Mouse (Mus musculus): ENCODE measurements around the gene Dctn1.

The Dctn1 gene

GRCm38 (mm10) chr6:83166243-83166630, 517 bp downstream of the Dctn1 start:
- DNase-seq (ENCODE audit: low spot score in 2 of 2) = no peak

- no peak for DNase-seq (ENCODE audit: low spot score in 2 of 2)
Observed at GRCm38 (mm10) chr6:83169872-83170271, 4.2 kb downstream of the Dctn1 start.

- DNase-seq (ENCODE audit: low spot score in 2 of 2) = no peak
Observed at GRCm38 (mm10) chr6:83171063-83171462, 5.3 kb downstream of the Dctn1 start.

GRCm38 (mm10) chr6:83172240-83172920, 6.7 kb downstream of the Dctn1 start:
- no peak for DNase-seq (ENCODE audit: low spot score in 2 of 2)

- DNase-seq (ENCODE audit: low spot score in 2 of 2) = no peak
Observed at GRCm38 (mm10) chr6:83175996-83176395, 10.3 kb downstream of the Dctn1 start.

- DNase-seq (ENCODE audit: low spot score in 2 of 2) = no peak
Observed at GRCm38 (mm10) chr6:83179390-83180117, 13.8 kb downstream of the Dctn1 start.

GRCm38 (mm10) chr6:83180605-83181004, 14.9 kb downstream of the Dctn1 start:
- DNase-seq (ENCODE audit: low spot score in 2 of 2) = no peak

- no peak for DNase-seq (ENCODE audit: low spot score in 2 of 2)
Observed at GRCm38 (mm10) chr6:83184858-83185435, 19.2 kb downstream of the Dctn1 start.

- peak; percentile 50 to 80 for DNase-seq (ENCODE audit: low spot score in 2 of 2)
Observed at GRCm38 (mm10) chr6:83185895-83186861, 20.5 kb downstream of the Dctn1 start.

GRCm38 (mm10) chr6:83186946-83187345, 21.2 kb downstream of the Dctn1 start:
- DNase-seq (ENCODE audit: low spot score in 2 of 2) = no peak

- DNase-seq (ENCODE audit: low spot score in 2 of 2) = no peak
Observed at GRCm38 (mm10) chr6:83193571-83193970, 27.9 kb downstream of the Dctn1 start.

GRCm38 (mm10) chr6:83197345-83198004, 31.8 kb downstream of the Dctn1 start:
- DNase-seq (ENCODE audit: low spot score in 2 of 2) = peak; percentile 63 to 83

GRCm38 (mm10) chr6:83203320-83203719, 37.6 kb downstream of the Dctn1 start:
- no peak for DNase-seq (ENCODE audit: low spot score in 2 of 2)

GRCm38 (mm10) chr6:83205851-83206250, 40.1 kb downstream of the Dctn1 start:
- DNase-seq (ENCODE audit: low spot score in 2 of 2) = no peak

GRCm38 (mm10) chr6:83206321-83206720, 40.6 kb downstream of the Dctn1 start:
- DNase-seq (ENCODE audit: low spot score in 2 of 2) = no peak

GRCm38 (mm10) chr6:83207361-83208049, 41.8 kb downstream of the Dctn1 start:
- DNase-seq (ENCODE audit: low spot score in 2 of 2) = no peak

GRCm38 (mm10) chr6:83208050-83208400, 42.3 kb downstream of the Dctn1 start:
- no peak for DNase-seq (ENCODE audit: low spot score in 2 of 2)

GRCm38 (mm10) chr6:83210495-83210894, 44.8 kb downstream of the Dctn1 start:
- DNase-seq (ENCODE audit: low spot score in 2 of 2) = no peak

GRCm38 (mm10) chr6:83211526-83211925, 45.8 kb downstream of the Dctn1 start:
- no peak for DNase-seq (ENCODE audit: low spot score in 2 of 2)

GRCm38 (mm10) chr6:83215002-83215666, 49.4 kb downstream of the Dctn1 start:
- DNase-seq (ENCODE audit: low spot score in 2 of 2) = peak; percentile 70 to 77
